Mouse (Mus musculus) MEL (cell line): ENCODE results near the gene Prr12. TPM values are rescaled to one million over a fixed set of nuclear protein-coding genes. Genes with fewer than 3 reads are reported as not detected.
A peak's percentile ranks its signal among the peaks of the same experiment; 100 is the strongest.

ENCODE experiments used
- DNase-seq: peaks from one replicate; pipeline ENCODE4 v3.0.0; 2011; ENCODE audit warnings: low read depth, low spot score
- H3K27ac ChIP-seq: 2 replicates; pipeline ENCODE4 v1.5.1; 2012; ENCODE audit warnings: low read depth, mild to moderate bottlenecking, control low read depth, low read length, moderate library complexity; ENCODE audit not compliant: control insufficient read depth
- H3K27me3 ChIP-seq, 2 experiments: fragments of 150-350 bp in 1 of 2; sonication (generic) in 1 of 2; 2 replicates each; pipeline ENCODE4 v1.6.1; 2012; ENCODE audit warnings: low read length in 2 of 2, mild to moderate bottlenecking in 2 of 2, improper control_type of control experiment in 1 of 2, moderate library complexity in 1 of 2; ENCODE audit not compliant: insufficient read depth in 2 of 2, control insufficient read depth in 1 of 2
- H3K36me3 ChIP-seq, 2 experiments: 2 replicates each; pipeline ENCODE4 v1.6.1; 2012 to 2014; ENCODE audit warnings: low read length in 2 of 2, improper control_type of control experiment in 1 of 2, inconsistent platforms in 1 of 2, mild to moderate bottlenecking in 1 of 2; ENCODE audit not compliant: insufficient read depth in 2 of 2, control insufficient read depth in 1 of 2
- H3K4me1 ChIP-seq, 2 experiments: fragments of 150-350 bp in 1 of 2; sonication (generic) in 1 of 2; 2 replicates each; pipeline ENCODE4 v1.6.1; 2012; ENCODE audit warnings: low read length in 2 of 2, improper control_type of control experiment in 1 of 2, mild to moderate bottlenecking in 1 of 2; ENCODE audit not compliant: insufficient read depth in 2 of 2, control insufficient read depth in 1 of 2
- H3K4me3 ChIP-seq, 2 experiments: fragments of 150-350 bp in 1 of 2; sonication (generic) in 1 of 2; 2 replicates each; pipeline ENCODE4 v1.5.1; 2012; ENCODE audit warnings: low read depth in 2 of 2, low read length in 2 of 2, mild to moderate bottlenecking in 2 of 2, moderate library complexity in 2 of 2, control low read depth in 1 of 2, improper control_type of control experiment in 1 of 2; ENCODE audit not compliant: control insufficient read depth in 1 of 2, insufficient read depth in 1 of 2
- H3K79me2 ChIP-seq: 2 replicates; pipeline ENCODE4 v1.6.1; 2012; ENCODE audit warnings: mild to moderate bottlenecking, low read length, moderate library complexity; ENCODE audit not compliant: control insufficient read depth, poor library complexity, insufficient read depth
- H3K9ac ChIP-seq: 2 replicates; pipeline ENCODE4 v1.6.1; 2012; ENCODE audit warnings: low read depth, mild to moderate bottlenecking, control low read depth, low read length, moderate library complexity; ENCODE audit not compliant: control insufficient read depth, poor library complexity, severe bottlenecking
- H3K9me3 ChIP-seq: fragments of 150-350 bp; sonication (generic); replicated peaks from 2 replicates; pipeline ENCODE4 v1.6.1; 2012; ENCODE audit warnings: mild to moderate bottlenecking, low read length, improper control_type of control experiment, moderate library complexity; ENCODE audit not compliant: insufficient read depth
- CHD1 ChIP-seq: IDR thresholded peaks from 2 replicates; pipeline ENCODE4 v1.6.1; 2012; ENCODE audit warnings: low read depth, mild to moderate bottlenecking, inconsistent platforms, low read length, improper control_type of control experiment
- ELF1 ChIP-seq: IDR thresholded peaks from 2 replicates; pipeline ENCODE4 v1.6.1; 2014; ENCODE audit warnings: low read depth, mild to moderate bottlenecking, inconsistent platforms, low read length, improper control_type of control experiment, moderate library complexity
- EP300 ChIP-seq, 2 experiments: IDR thresholded peaks; 2 replicates each; pipeline ENCODE4 v1.6.1; 2011; ENCODE audit warnings: improper control_type of control experiment in 2 of 2, low read length in 2 of 2, low read depth in 1 of 2, mild to moderate bottlenecking in 1 of 2
- GATA1 ChIP-seq: IDR thresholded peaks from 2 replicates; pipeline ENCODE4 v1.6.1; 2011; ENCODE audit warnings: low read depth, low read length, improper control_type of control experiment
- KAT2A ChIP-seq: conservative IDR thresholded peaks from 2 replicates; pipeline ENCODE4 v1.6.1; 2012; ENCODE audit warnings: low read depth, low read length, improper control_type of control experiment, inconsistent platforms
- MAFK ChIP-seq: IDR thresholded peaks from 2 replicates; pipeline ENCODE4 v1.6.1; 2011; ENCODE audit warnings: low read depth, mild to moderate bottlenecking, low read length, improper control_type of control experiment, borderline replicate concordance
- MAZ ChIP-seq: IDR thresholded peaks from 2 replicates; pipeline ENCODE4 v1.6.1; 2012; ENCODE audit warnings: low read depth, mild to moderate bottlenecking, inconsistent platforms, low read length, improper control_type of control experiment
- MYC ChIP-seq: IDR thresholded peaks from 2 replicates; pipeline ENCODE4 v1.6.1; 2011; ENCODE audit warnings: low read depth, mild to moderate bottlenecking, low read length, improper control_type of control experiment, moderate library complexity
- NELFE ChIP-seq: IDR thresholded peaks from 2 replicates; pipeline ENCODE4 v1.6.1; 2011; ENCODE audit warnings: low read depth, low read length, improper control_type of control experiment
- POLR2A ChIP-seq, 2 experiments: IDR thresholded peaks; 2 replicates each; pipeline ENCODE4 v1.6.1; 2011 to 2012; ENCODE audit warnings: low read length in 2 of 2, mild to moderate bottlenecking in 2 of 2, control low read depth in 1 of 2, improper control_type of control experiment in 1 of 2, low read depth in 1 of 2, moderate library complexity in 1 of 2; ENCODE audit not compliant: control insufficient read depth in 1 of 2, insufficient read depth in 1 of 2, poor library complexity in 1 of 2
- POLR2AphosphoS2 ChIP-seq: IDR thresholded peaks from 2 replicates; pipeline ENCODE4 v1.6.1; 2011; ENCODE audit warnings: low read length, improper control_type of control experiment
- SIN3A ChIP-seq: IDR thresholded peaks from 2 replicates; pipeline ENCODE4 v1.6.1; 2012; ENCODE audit warnings: low read length, improper control_type of control experiment, inconsistent platforms
- UBTF ChIP-seq: IDR thresholded peaks from 2 replicates; pipeline ENCODE4 v1.6.1; 2012; ENCODE audit warnings: low read depth, mild to moderate bottlenecking, inconsistent platforms, low read length, improper control_type of control experiment, moderate library complexity, borderline replicate concordance; ENCODE audit not compliant: insufficient read depth
- ZC3H11A ChIP-seq: IDR thresholded peaks from 2 replicates; pipeline ENCODE4 v1.6.1; 2012; ENCODE audit warnings: low read depth, mild to moderate bottlenecking, inconsistent platforms, low read length, improper control_type of control experiment
- ZMIZ1 ChIP-seq: IDR thresholded peaks from 2 replicates; pipeline ENCODE4 v1.6.1; 2012; ENCODE audit warnings: low read depth, mild to moderate bottlenecking, inconsistent platforms, low read length, improper control_type of control experiment, moderate library complexity
- polyA plus RNA-seq, 2 experiments: library from polyadenylated mRNA; stranded (reverse) in 1 of 2; unstranded in 1 of 2; fragments of >175 nt in 1 of 2; fragments of >200 nt in 1 of 2; gene quantifications; 2 replicates each; pipeline versions ENCODE4 v1.2.1 to v1.2.4; 2012; ENCODE audit warnings: low replicate concordance in 2 of 2, low read depth in 1 of 2; ENCODE audit not compliant: insufficient read length in 2 of 2, insufficient read depth in 1 of 2, missing spikeins in 1 of 2
- total RNA-seq: library from RNA; depleted of rRNA; stranded (reverse); fragments of 300-350 nt; gene quantifications from 2 replicates; pipeline ENCODE4 v1.2.3, GENCODE M21; 2012

Gene Prr12
- total and polyA plus RNA-seq, 3 experiments: 3.5 to 32.1 TPM; not detected in 1

DNA sequence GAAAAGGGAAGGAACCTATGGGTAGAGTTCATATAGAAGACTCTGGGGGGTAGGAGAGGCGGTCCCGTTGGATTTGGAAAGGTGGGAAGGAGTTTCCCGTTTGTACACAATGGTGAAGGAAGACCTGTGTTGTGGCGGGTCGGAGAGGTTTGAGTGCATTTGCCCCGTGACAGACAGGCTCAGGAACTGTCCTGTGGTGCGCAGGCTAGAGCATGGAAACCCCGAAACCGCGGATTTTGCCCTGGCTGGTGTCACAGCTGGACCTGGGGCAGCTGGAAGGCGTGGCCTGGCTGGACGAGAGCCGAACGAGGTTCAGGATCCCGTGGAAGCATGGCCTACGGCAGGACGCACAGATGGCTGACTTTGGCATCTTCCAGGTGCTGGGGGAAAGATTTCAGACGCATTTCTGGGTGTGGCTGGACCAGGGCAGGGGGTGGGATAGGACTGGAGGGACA is 54.2 kb downstream of the Prr12 start, which contains the start of gene Bcl2l12:
Gene Bcl2l12, minus strand, starts transcription at position 212 of the 455 bp plus-strand sequence.
- Histone ChIP-seq H3K4me3 (peak within 1 kb of the TSS; percentile 53 to 79), H3K27ac (peak within 1 kb of the TSS; percentile 98), H3K36me3 (peaks cover 1 to 9% of the 10 kb centered on the region in 2 experiments; a peak in 2 of 4 replicates), H3K9ac (peak within 1 kb of the TSS; percentile 91), H3K79me2 (peaks cover 22% of the 10 kb centered on the region), H3K4me1 (no peaks in the 10 kb centered on the region), H3K9me3 (no peaks in the 10 kb centered on the region), H3K27me3 (no peaks in the 10 kb centered on the region)
- peak; percentile 65 for DNase-seq
- TF ChIP-seq MAFK (no peak), EP300 (IDR thresholded peaks at IDR 0.05; ENCODE audit: low read depth in 1 of 2, low read length in 2 of 2) (no peak), KAT2A (no peak), POLR2AphosphoS2 (0 out of 2 replicates have a peak, but pooled peaks have one; percentile 28), GATA1 (no peak)

GRCm38 (mm10) chr7:44997940-44998428 is 54.7 kb downstream of the Prr12 start:
- no peak for DNase-seq
- Histone ChIP-seq H3K79me2 (peaks cover 22% of the 10 kb centered on the region), H3K36me3 (peaks cover 0 to 9% of the 10 kb centered on the region in 2 experiments; a peak in 2 of 4 replicates), H3K9ac (peak overlapping the region; percentile 91), H3K27ac (peak overlapping the region; percentile 98), H3K4me1 (no peaks in the 10 kb centered on the region), H3K27me3 (no peaks in the 10 kb centered on the region), H3K4me3 (peak overlapping the region; percentile 53 to 79), H3K9me3 (no peaks in the 10 kb centered on the region)
- 0 out of 2 replicates have a peak, but pooled peaks have one; percentile 6 for TF ChIP-seq UBTF
- TF ChIP-seq MYC: 0 out of 2 replicates have a peak, but pooled peaks have one; percentile 6
- 0 out of 2 replicates have a peak, but pooled peaks have one; percentile 94 for TF ChIP-seq CHD1
- TF ChIP-seq SIN3A: 0 out of 2 replicates have a peak, but pooled peaks have one; percentile 15
- no peak for TF ChIP-seq ZC3H11A
- 0 out of 2 replicates have a peak, but pooled peaks have one; percentile 5 for TF ChIP-seq ELF1
- TF ChIP-seq MAZ: no peak
- no peak; the same call in 1 of the 2 replicates for TF ChIP-seq ZMIZ1
- TF ChIP-seq NELFE: no peak
- no peak for TF ChIP-seq POLR2AphosphoS2
- TF ChIP-seq POLR2A (IDR thresholded peaks at IDR 0.05; ENCODE audit: control insufficient read depth in 1 of 2, insufficient read depth in 1 of 2, low read depth in 1 of 2, low read length in 2 of 2, poor library complexity in 1 of 2): no peak
